Mouse (Mus musculus) forebrain, embryonic 16.5 days (tissue): ENCODE results near the gene Fam120a. TPM values are rescaled to one million over a fixed set of nuclear protein-coding genes. Genes with fewer than 3 reads are reported as not detected.
A peak's percentile ranks its signal among the peaks of the same experiment; 100 is the strongest.

Experiments
- ATAC-seq: fragments of 200-750 bp; cut with Nextera tagmentation; 2 replicates; pipeline ENCODE4 v1.8.0; 2017; ENCODE audit warnings: mild to moderate bottlenecking, moderate library complexity
- H3K27ac ChIP-seq: fragments of 300-500 bp; sonication (generic); 2 replicates; pipeline ENCODE4 v1.5.1; 2014; ENCODE audit warnings: low read length, control low read depth
- H3K27me3 ChIP-seq: fragments of 300-500 bp; sonication (generic); replicated peaks from 2 replicates; pipeline ENCODE4 v1.6.1; 2014; ENCODE audit warnings: low read length; ENCODE audit not compliant: control insufficient read depth, insufficient read depth
- H3K36me3 ChIP-seq: fragments of 300-500 bp; sonication (generic); 2 replicates; pipeline ENCODE4 v1.6.1; 2014; ENCODE audit not compliant: control insufficient read depth, insufficient read depth
- H3K4me1 ChIP-seq: fragments of 300-500 bp; sonication (generic); replicated peaks from 2 replicates; pipeline ENCODE4 v1.6.1; 2014; ENCODE audit warnings: low read length; ENCODE audit not compliant: control insufficient read depth, insufficient read depth
- H3K4me2 ChIP-seq: fragments of 300-500 bp; sonication (generic); 2 replicates; pipeline ENCODE4 v1.6.1; 2014; ENCODE audit warnings: mild to moderate bottlenecking, low read length, control low read depth
- H3K4me3 ChIP-seq: fragments of 300-500 bp; sonication (generic); replicated peaks from 2 replicates; pipeline ENCODE4 v1.5.1; 2014; ENCODE audit warnings: mild to moderate bottlenecking, low read length, control low read depth
- H3K9ac ChIP-seq: fragments of 300-500 bp; sonication (generic); replicated peaks from 2 replicates; pipeline ENCODE4 v1.6.1; 2014; ENCODE audit warnings: low read depth, low read length, control low read depth
- H3K9me3 ChIP-seq: fragments of 300-500 bp; sonication (generic); 2 replicates; pipeline ENCODE4 v1.6.1; 2016; ENCODE audit warnings: low read length; ENCODE audit not compliant: control insufficient read depth
- WGBS: fragments of 180-500 bp; shearing (Covaris S2); extraction: QIAGEN DNeasy Blood & Tissue Kit; methylation state at CpG from one replicate; pipeline ENCODE4 v1.1.7; 2014; 5-methylcytosine and 5-hydroxymethylcytosine counted together
- polyA plus RNA-seq: library from polyadenylated mRNA; unstranded; fragments of >200 nt; fragmentation: Nextera tagmentation; extraction: Ambion mirVana; gene quantifications from 2 replicates; pipeline ENCODE4 v1.2.1, GENCODE M21; 2015

Gene Fam120a
- 13.7 and 14.8 TPM in 2 replicates for polyA plus RNA-seq

GRCm38 (mm10) chr13:48967956-48968749 is at the start of gene Fam120a:
Fam120a (minus strand) TSS chr13:48968017.
- H3K4me1 ChIP-seq = peaks cover 36% of the 10 kb centered on the region

GRCm38 (mm10) chr13:49017375-49017774 is 49.6 kb upstream of the Fam120a start:
- H3K9me3 ChIP-seq = 0 out of 2 replicates have a peak, but pooled peaks cover 3% of the 10 kb centered on the region
- H3K4me1 ChIP-seq = peaks cover 20% of the 10 kb centered on the region
- ATAC-seq = no peak
- 96% methylated on average over 1 of the region's 1 CpGs for WGBS
- H3K36me3 ChIP-seq = no peaks in the 10 kb centered on the region
- H3K27me3 ChIP-seq = no peaks in the 10 kb centered on the region
- H3K4me3 ChIP-seq = no peak overlapping the region
- no peak overlapping the region; the same call in 1 of the 2 replicates for H3K27ac ChIP-seq
- no peak overlapping the region for H3K4me2 ChIP-seq
- no peak overlapping the region for H3K9ac ChIP-seq

More at GRCm38 (mm10) chr13:48967956-48968749, at the start of gene Fam120a:
- no peaks in the 10 kb centered on the region for H3K27me3 ChIP-seq
- peak within 1 kb of the TSS; percentile 96 for H3K27ac ChIP-seq
- H3K9ac ChIP-seq = peak within 1 kb of the TSS; percentile 92
- peak within 1 kb of the TSS; percentile 71 for H3K4me2 ChIP-seq
- H3K4me3 ChIP-seq = peak within 1 kb of the TSS; percentile 59
- H3K9me3 ChIP-seq = no peaks in the 10 kb centered on the region
- ATAC-seq = peak; percentile 88
- H3K36me3 ChIP-seq = no peaks in the 10 kb centered on the region
- 0% methylated on average over 58 of the region's 116 CpGs for WGBS

- Histone ChIP-seq H3K36me3 (no peaks in the 10 kb centered on the region), H3K9me3 (0 out of 2 replicates have a peak, but pooled peaks cover 3% of the 10 kb centered on the region), H3K4me3 (peak overlapping the region; percentile 33), H3K27ac (peak overlapping the region; percentile 99), H3K9ac (peak overlapping the region; percentile 54), H3K27me3 (no peaks in the 10 kb centered on the region), H3K4me2 (peak overlapping the region; percentile 64), H3K4me1 (peaks cover 20% of the 10 kb centered on the region)
- under 1% methylated on average over 16 of the region's 16 CpGs for WGBS
- peak; percentile 95 for ATAC-seq
Measured at GRCm38 (mm10) chr13:49016311-49016761, 48.5 kb upstream of the Fam120a start.

- Histone ChIP-seq H3K4me3 (peak overlapping the region; percentile 33), H3K4me2 (peak overlapping the region; percentile 64), H3K9me3 (0 out of 2 replicates have a peak, but pooled peaks cover 3% of the 10 kb centered on the region), H3K9ac (peak overlapping the region; percentile 54), H3K27me3 (no peaks in the 10 kb centered on the region), H3K4me1 (peaks cover 20% of the 10 kb centered on the region), H3K36me3 (no peaks in the 10 kb centered on the region), H3K27ac (peak overlapping the region; percentile 99)
- peak; percentile 64 for ATAC-seq
- 2% methylated on average over 30 of the region's 30 CpGs for WGBS
Measured at GRCm38 (mm10) chr13:49015366-49016306, 47.8 kb upstream of the Fam120a start.

- Histone ChIP-seq H3K9me3 (0 out of 2 replicates have a peak, but pooled peaks cover 3% of the 10 kb centered on the region), H3K4me3 (no peak overlapping the region), H3K4me2 (no peak overlapping the region), H3K36me3 (no peaks in the 10 kb centered on the region), H3K27ac (no peak overlapping the region), H3K9ac (no peak overlapping the region), H3K4me1 (peaks cover 20% of the 10 kb centered on the region), H3K27me3 (no peaks in the 10 kb centered on the region)
- ATAC-seq = no peak
- WGBS = 11% methylated on average over 5 of the region's 5 CpGs
Measured at GRCm38 (mm10) chr13:49013206-49013794, 45.5 kb upstream of the Fam120a start.

- 44% methylated on average over 3 of the region's 3 CpGs for WGBS
Measured at GRCm38 (mm10) chr13:49001691-49002090, 33.9 kb upstream of the Fam120a start.

GRCm38 (mm10) chr13:48998591-48998990 is 30.8 kb upstream of the Fam120a start:
- H3K27ac ChIP-seq = no peak overlapping the region
- no peak overlapping the region for H3K4me3 ChIP-seq
- no peaks in the 10 kb centered on the region for H3K9me3 ChIP-seq
- no peak overlapping the region for H3K9ac ChIP-seq
- no peaks in the 10 kb centered on the region for H3K36me3 ChIP-seq
- no peak overlapping the region for H3K4me2 ChIP-seq
- peak; percentile 36; the same call in 1 of the 2 replicates for ATAC-seq
- 8% methylated on average over 6 of the region's 6 CpGs for WGBS
- peaks cover 3% of the 10 kb centered on the region; the same call in 1 of the 2 replicates for H3K4me1 ChIP-seq
- no peaks in the 10 kb centered on the region for H3K27me3 ChIP-seq

More at GRCm38 (mm10) chr13:49001691-49002090, 33.9 kb upstream of the Fam120a start:
- H3K4me3 ChIP-seq = no peak overlapping the region
- no peaks in the 10 kb centered on the region for H3K9me3 ChIP-seq
- no peaks in the 10 kb centered on the region for H3K27me3 ChIP-seq
- ATAC-seq = peak; percentile 10; the same call in 1 of the 2 replicates
- no peaks in the 10 kb centered on the region for H3K4me1 ChIP-seq
- H3K27ac ChIP-seq = no peak overlapping the region
- no peak overlapping the region for H3K4me2 ChIP-seq
- no peak overlapping the region for H3K9ac ChIP-seq
- no peaks in the 10 kb centered on the region for H3K36me3 ChIP-seq

- no peaks in the 10 kb centered on the region for H3K9me3 ChIP-seq
- WGBS = 87% methylated on average over 4 of the region's 4 CpGs
Measured at GRCm38 (mm10) chr13:48996731-48997130, 28.9 kb upstream of the Fam120a start.

More at GRCm38 (mm10) chr13:48996731-48997130, 28.9 kb upstream of the Fam120a start:
- no peaks in the 10 kb centered on the region for H3K36me3 ChIP-seq
- no peak overlapping the region for H3K4me3 ChIP-seq
- H3K27ac ChIP-seq = no peak overlapping the region
- ATAC-seq = no peak
- no peaks in the 10 kb centered on the region for H3K27me3 ChIP-seq
- no peak overlapping the region for H3K4me2 ChIP-seq
- peaks cover 3% of the 10 kb centered on the region; the same call in 1 of the 2 replicates for H3K4me1 ChIP-seq
- H3K9ac ChIP-seq = no peak overlapping the region
